Mouse (Mus musculus) small intestine, adult 2 months (tissue): ENCODE measurements around the gene Zfp473. TPM values are rescaled to one million over a fixed set of nuclear protein-coding genes. Genes with fewer than 3 reads are reported as not detected.

ENCODE experiments used
- H3K27ac ChIP-seq: fragments of 200-500 bp; 2 replicates; pipeline ENCODE4 v1.5.1; 2012; ENCODE audit warnings: low read depth, low read length, control low read depth, inconsistent platforms; ENCODE audit not compliant: insufficient read depth
- H3K27me3 ChIP-seq: fragments of 200-500 bp; 2 replicates; pipeline ENCODE4 v1.6.1; 2012; ENCODE audit warnings: mild to moderate bottlenecking, moderate library complexity, low read length, inconsistent platforms; ENCODE audit not compliant: control insufficient read depth, insufficient read depth
- H3K36me3 ChIP-seq: fragments of 200-500 bp; 2 replicates; pipeline ENCODE4 v1.6.1; 2012; ENCODE audit warnings: mild to moderate bottlenecking, low read length, control low read depth, inconsistent platforms; ENCODE audit not compliant: control insufficient read depth, insufficient read depth
- H3K4me1 ChIP-seq: fragments of 200-500 bp; 2 replicates; pipeline ENCODE4 v1.6.1; 2012; ENCODE audit warnings: low read length, inconsistent platforms, mixed read lengths; ENCODE audit not compliant: control insufficient read depth, insufficient read depth, insufficient read length
- H3K4me3 ChIP-seq: fragments of 200-500 bp; 2 replicates; pipeline ENCODE4 v1.5.1; 2012; ENCODE audit warnings: low read depth, mild to moderate bottlenecking, control low read depth, inconsistent platforms, low read length, moderate library complexity
- CTCF ChIP-seq: fragments of 200-500 bp; IDR thresholded peaks from 2 replicates; pipeline ENCODE4 v1.5.1; 2012; ENCODE audit warnings: low read depth, mild to moderate bottlenecking, control low read depth, inconsistent platforms, low read length, moderate library complexity, mixed read lengths; ENCODE audit not compliant: insufficient replicate concordance, insufficient read length; ENCODE audit errors: extremely low read depth
- POLR2A ChIP-seq: fragments of 200-500 bp; IDR thresholded peaks from 2 replicates; pipeline ENCODE4 v1.6.1; 2012; ENCODE audit warnings: low read depth, mild to moderate bottlenecking, control low read depth, inconsistent platforms, low read length, moderate library complexity
- WGBS: fragments of 180-500 bp; shearing (Covaris S2); methylation state at CpG from one replicate; pipeline ENCODE4 v1.1.7; 2018; 5-methylcytosine and 5-hydroxymethylcytosine counted together
- polyA plus RNA-seq: library from polyadenylated mRNA; depleted of rRNA; stranded (reverse); fragments of >200 nt; gene quantifications from 2 replicates; pipeline ENCODE4 v1.2.3, GENCODE M21; 2012

Zfp473 gene
- polyA plus RNA-seq, 1 experiment: 0.19 TPM

- no peaks in the 10 kb centered on the region for H3K4me1 ChIP-seq
- no peak overlapping the region for H3K4me3 ChIP-seq
- no peak for TF ChIP-seq POLR2A
- TF ChIP-seq CTCF: no peak
- no peak overlapping the region for H3K27ac ChIP-seq
- H3K36me3 ChIP-seq: peaks cover 72% of the 10 kb centered on the region
- H3K27me3 ChIP-seq: no peaks in the 10 kb centered on the region
- WGBS: 19% methylated on average over 6 of the region's 6 CpGs
These were observed 19.3 kb upstream of the Zfp473 start for GRCm38 (mm10) chr7:44770046-44770578.

- no peaks in the 10 kb centered on the region for H3K4me1 ChIP-seq
- H3K4me3 ChIP-seq: no peak overlapping the region
- H3K36me3 ChIP-seq: peaks cover 79% of the 10 kb centered on the region
- no peak overlapping the region for H3K27ac ChIP-seq
- TF ChIP-seq CTCF (no peak), POLR2A (no peak)
- no peaks in the 10 kb centered on the region for H3K27me3 ChIP-seq
- 88% methylated on average over 5 of the region's 5 CpGs for WGBS
These were observed 17.3 kb upstream of the Zfp473 start for GRCm38 (mm10) chr7:44768129-44768528.

DNA sequence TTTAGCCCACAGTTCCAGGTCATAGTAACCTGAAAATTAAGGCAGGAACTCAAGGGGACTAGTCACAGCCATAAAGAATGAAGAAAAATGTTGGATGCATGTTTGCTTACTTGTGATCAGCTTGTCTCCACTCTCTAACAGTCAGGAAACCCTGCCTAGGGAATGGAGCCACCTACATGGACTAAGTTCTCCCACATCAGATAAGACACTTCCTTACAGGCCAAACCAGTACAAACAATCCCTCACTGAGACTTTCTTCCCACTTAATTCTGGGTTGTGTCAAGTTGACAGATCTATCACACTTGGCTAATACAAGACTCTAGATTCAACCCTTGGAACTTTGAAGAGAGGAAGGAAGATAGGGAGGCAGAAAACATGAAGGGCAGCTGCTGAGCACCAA lies 9.5 kb upstream of the Zfp473 start:
- no peaks in the 10 kb centered on the region for H3K4me1 ChIP-seq
- TF ChIP-seq CTCF: no peak
- no peak for TF ChIP-seq POLR2A
- peaks cover 77% of the 10 kb centered on the region for H3K36me3 ChIP-seq

DNA sequence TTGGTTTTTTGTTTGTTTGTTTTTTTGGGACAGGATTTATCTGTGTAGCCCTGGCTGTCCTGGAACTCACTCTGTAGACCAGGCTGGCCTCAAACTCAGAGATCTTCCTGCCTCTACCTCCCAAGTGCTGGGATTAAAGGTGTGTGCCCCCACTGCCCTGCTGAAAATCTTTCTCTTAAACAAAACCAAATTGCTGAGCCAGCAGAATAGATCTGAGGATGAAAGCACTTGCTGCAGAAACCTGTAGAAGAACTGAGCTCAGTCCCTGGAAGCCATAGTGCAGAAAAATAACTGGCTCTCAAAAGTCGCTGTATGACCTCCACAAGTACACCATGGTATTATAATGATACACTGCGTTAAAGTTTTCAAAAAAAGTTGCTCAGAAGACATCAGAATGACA lies 6.3 kb upstream of the Zfp473 start:
- H3K27me3 ChIP-seq: no peaks in the 10 kb centered on the region
- no peak overlapping the region for H3K27ac ChIP-seq
- H3K36me3 ChIP-seq: peaks cover 79% of the 10 kb centered on the region
- no peak for TF ChIP-seq POLR2A
- TF ChIP-seq CTCF: no peak
- WGBS: 94% methylated on average over 2 of the region's 2 CpGs
- H3K4me3 ChIP-seq: no peak overlapping the region
- no peaks in the 10 kb centered on the region; the same call in 1 of the 2 replicates for H3K4me1 ChIP-seq

More for the DNA sequence above, 9.5 kb upstream of the Zfp473 start:
- H3K27me3 ChIP-seq: no peaks in the 10 kb centered on the region
- H3K4me3 ChIP-seq: no peak overlapping the region
- no peak overlapping the region for H3K27ac ChIP-seq

DNA sequence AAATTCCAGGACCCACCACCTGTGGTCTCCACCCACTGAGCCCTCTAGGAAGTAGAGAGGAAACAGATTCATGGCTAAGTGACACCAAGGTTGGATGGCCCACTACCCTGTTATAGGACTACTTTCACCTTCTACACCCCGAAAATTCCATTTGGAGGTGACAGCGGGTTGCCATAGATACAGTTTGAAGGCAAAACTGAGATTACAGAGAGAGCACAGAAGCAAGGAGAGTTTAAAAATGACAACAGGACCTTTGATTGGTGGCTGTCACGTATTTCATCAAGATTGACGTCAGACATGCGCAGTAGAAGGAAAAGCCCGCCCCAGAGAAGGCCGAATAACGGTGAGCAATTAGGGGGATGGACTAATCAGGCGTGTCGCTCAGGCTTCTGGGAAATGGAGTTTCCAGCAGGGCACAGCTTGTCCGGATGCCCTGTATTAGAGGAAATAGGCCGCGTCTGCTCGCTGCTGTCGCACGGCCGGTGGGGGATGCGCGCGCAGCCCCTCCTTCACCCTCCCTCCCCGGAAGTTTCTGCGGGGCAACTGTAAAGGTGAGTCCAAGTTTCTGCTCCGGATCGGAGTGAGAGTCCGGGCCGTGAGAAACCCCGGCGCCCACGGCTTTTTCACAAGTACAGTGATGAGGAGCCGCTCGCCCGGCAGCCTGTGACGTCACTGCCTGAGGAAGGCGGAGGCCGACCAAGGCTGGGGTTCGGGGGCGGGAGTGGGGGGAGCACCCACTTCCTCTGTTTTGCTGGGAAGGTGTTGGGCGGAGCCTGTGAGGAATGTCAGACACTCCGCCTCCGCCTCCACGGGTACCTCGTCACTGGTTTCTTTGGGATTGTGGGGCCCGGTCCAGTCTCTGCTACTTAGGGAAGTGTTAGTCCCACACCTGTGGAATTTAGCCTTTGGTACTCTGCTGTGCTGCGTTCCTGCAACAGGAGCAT lies 2.5 kb downstream of the Zfp473 start, which contains the start of gene Vrk3:
Vrk3 (plus strand) TSS at position 313 of the 944 bp plus-strand sequence.
- WGBS: under 1% methylated on average over 44 of the region's 44 CpGs
- Histone ChIP-seq H3K36me3 (peaks cover 8% of the 10 kb centered on the region), H3K4me1 (peaks cover 8% of the 10 kb centered on the region), H3K4me3 (peak within 1 kb of the TSS; percentile 83), H3K27me3 (no peaks in the 10 kb centered on the region), H3K27ac (peak within 1 kb of the TSS; percentile 89)
- TF ChIP-seq CTCF (no peak), POLR2A (peak; percentile 61; the same call in 1 of the 2 replicates)

DNA sequence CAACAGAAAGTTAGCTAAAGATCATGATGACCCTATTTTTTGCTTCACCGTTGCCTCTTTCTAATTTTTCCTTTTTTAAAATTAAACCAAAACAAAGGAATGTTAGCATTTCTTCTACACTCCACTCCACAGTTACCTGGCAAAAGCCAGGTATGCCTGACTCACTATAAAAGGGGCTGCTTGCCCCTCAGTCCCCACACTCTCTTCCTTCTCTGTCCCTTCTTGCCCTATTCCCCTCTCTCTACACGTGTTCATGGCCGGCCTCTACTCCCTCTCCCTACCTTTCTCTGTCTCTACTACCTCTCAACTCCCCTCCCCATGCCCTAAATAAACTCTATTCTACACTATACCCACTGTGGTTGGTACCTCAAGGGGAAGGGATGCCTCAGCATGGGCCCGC lies 3.7 kb downstream of the Zfp473 start:
- Histone ChIP-seq H3K27me3 (no peaks in the 10 kb centered on the region), H3K4me1 (peaks cover 8% of the 10 kb centered on the region), H3K27ac (no peak overlapping the region), H3K36me3 (no peaks in the 10 kb centered on the region), H3K4me3 (no peak overlapping the region)
- 61% methylated on average over 4 of the region's 4 CpGs for WGBS
- TF ChIP-seq CTCF: no peak
- TF ChIP-seq POLR2A: no peak

DNA sequence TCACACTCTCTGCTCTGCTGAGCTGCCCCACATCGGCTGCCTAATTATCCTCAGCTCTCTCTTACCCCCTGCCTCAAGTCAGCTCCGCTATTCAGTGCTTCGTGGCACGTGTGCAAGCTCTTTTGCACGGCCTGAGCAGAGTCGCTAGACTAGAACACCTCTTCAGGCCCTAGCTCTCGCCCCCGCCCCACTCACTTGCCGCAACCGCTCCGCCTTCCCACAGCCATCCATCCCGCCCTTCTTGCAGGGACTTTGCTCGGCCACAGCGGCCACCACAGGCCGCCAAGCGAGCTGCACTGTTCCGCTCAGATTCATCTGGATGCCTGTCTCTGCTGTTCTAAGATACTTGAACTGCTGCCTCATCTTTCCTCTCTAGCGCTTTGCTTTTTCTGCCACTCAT lies 5.8 kb downstream of the Zfp473 start:
- H3K36me3 ChIP-seq: no peaks in the 10 kb centered on the region; the same call in 1 of the 2 replicates
- no peak overlapping the region for H3K27ac ChIP-seq
- TF ChIP-seq POLR2A (no peak), CTCF (peak; percentile 70)
- no peaks in the 10 kb centered on the region for H3K27me3 ChIP-seq
- WGBS: 1% methylated on average over 18 of the region's 18 CpGs
- peak overlapping the region; percentile 61 for H3K4me3 ChIP-seq
- H3K4me1 ChIP-seq: peaks cover 4% of the 10 kb centered on the region
